Mouse (Mus musculus) layer of hippocampus, postnatal 36 days (tissue): ENCODE results near the gene Cntnap1. TPM values are rescaled to one million over a fixed set of nuclear protein-coding genes. Genes with fewer than 3 reads are reported as not detected.
"Not testable (repeated sequence)": the region's sequence is repeated elsewhere in the genome, so short reads cannot be mapped to it uniquely, and the experiment has no call there.

ENCODE experiments used
- DNase-seq, 2 experiments: peaks; one replicate each; pipeline ENCODE4 v3.0.0; 2022
- total RNA-seq, 2 experiments: library from RNA; stranded (reverse); gene quantifications; 2 replicates each; pipeline ENCODE4 v1.2.3; 2021

Gene Cntnap1
- total RNA-seq = 100 to 1,000 TPM; 168 to 169 TPM

DNA sequence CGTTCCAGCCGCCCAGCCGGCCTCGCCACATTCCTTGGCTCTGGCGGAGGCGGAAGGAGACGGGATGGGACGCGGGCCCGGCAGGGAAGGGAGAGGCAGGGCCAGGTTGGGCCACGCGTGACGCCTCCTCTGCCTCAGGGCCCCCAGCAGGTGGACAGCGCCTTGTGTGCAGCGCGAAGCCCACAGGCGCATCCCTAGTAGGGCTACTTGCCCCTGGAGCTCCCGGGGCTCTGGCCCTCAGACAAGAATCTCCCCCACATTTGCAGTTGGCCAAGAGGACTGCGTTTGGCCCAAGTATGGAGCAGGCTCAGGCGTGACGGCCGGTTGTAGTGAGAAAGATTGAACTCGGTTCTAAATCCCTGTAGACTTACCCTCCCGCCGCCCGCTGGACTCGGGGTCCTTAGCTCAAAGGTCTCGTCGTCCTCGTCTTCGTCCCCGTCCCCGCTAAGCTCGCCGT, at the start of gene Cntnap1:
Gene Cntnap1 (plus strand): TSS at position 170 of the 457 bp plus-strand sequence.
- no peak for DNase-seq

GRCm38 (mm10) chr11:101120545-101121188, 49.7 kb upstream of the Cntnap1 start:
- no peak for DNase-seq

DNA sequence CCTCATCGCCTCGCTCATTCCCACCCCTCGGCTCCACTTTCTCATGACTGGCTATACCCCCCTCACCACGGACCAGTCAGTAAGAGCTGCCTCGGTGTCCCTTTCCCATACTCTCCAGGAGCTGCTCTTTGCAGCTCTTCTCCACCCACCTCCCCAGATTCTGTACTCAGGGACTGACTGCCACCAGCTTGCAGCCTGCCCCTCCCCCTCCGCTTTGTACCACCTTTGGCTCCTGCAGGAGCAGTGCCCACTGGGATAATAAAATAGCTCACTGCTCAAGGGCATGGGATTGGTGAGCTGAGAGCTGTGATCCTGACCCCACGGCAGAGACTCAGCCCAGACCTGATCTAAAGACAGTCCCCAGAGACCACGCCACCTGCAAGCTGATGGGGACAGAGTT, 45.8 kb upstream of the Cntnap1 start:
- not testable (repeated sequence) for DNase-seq

- not testable (repeated sequence) for DNase-seq
These were observed 45.3 kb upstream of the Cntnap1 start for GRCm38 (mm10) chr11:101125008-101125407.

- no peak for DNase-seq
These were observed 43.2 kb upstream of the Cntnap1 start for GRCm38 (mm10) chr11:101127075-101127474.

DNA sequence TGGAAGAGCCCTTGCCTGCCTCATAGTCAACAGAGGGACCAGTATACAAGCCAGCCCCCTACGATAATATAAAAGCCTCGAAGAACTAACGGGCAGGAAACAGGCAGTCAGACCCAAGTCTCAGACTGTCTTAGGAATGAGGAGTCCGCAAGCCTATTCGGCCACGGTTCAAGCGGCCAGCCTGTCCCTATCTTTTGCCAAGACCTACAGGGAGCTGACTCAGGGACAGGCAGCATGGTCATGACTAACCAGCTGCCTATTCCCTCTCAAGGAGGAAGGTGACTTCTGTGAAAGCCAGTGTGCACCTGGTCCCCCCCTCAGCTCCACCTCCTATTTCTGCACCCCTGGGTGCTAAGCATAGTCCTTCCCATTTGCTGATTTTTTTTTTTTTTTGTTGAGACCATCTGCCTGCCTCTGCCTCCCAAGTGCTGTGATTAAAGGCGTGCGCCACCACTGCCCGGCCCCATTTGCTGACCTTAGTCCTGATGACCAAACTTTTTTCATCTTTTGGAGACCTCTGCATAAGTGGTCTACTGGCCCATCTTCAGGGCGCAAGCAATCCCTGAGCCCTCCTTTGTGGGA, 41.2 kb upstream of the Cntnap1 start:
- DNase-seq = no peak

DNA sequence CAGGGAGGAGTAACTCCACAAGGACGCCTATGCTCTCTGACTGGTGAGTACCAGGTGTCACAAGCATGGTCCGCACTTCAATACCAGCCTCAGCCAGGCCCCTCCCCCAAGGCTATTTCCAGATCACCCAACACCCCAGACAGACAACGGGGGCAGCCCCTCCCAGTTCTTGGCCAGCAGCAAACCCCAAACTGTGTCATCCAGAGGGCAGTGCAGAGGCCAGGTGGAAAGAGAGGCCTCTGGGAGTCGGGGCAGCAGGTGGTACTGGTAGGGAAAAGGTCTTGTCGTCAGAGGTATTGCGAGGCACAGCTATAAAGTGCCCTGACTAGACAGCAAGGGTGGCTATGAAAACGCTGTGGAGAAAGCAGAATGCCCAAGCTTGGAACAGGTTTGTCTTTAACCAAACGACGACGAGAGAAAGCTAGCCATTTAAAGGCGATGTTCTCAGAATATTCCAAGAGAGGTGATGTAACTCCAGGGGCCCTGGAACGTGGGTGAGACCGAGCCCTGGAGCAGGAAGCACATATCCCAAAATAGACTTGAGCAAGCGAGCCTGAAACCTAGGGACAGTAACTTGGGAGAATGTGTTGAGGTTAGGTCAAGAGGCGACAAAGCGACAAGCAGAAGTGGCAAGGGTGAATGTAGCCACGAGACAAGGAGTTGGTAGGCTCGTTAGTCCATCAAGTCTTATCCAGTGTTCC, 40.1 kb upstream of the Cntnap1 start:
- DNase-seq = no peak

DNA sequence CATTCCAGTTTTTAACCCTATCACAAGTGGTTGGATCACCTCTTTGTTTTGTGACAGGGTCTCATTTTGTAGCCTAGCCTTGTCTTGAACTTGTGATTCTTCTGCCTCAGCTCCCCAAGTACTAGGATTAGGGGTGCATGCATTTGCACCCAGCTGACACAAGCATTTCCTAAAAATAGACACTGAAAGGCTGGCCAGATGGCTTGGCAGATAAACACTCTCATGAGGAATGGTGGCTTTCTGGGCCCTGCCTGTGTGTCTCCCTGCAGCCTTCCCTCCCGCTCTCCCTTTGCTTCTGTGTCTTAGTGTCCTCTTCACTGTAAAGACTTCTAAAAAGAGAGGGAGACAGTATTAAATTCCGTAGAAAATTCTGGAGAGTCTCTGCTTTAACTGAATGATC, 39.1 kb upstream of the Cntnap1 start:
- DNase-seq = no peak

- DNase-seq = no peak
These were observed 38.6 kb upstream of the Cntnap1 start for GRCm38 (mm10) chr11:101131701-101132100.

GRCm38 (mm10) chr11:101133037-101133436, 37.3 kb upstream of the Cntnap1 start:
- no peak for DNase-seq

DNA sequence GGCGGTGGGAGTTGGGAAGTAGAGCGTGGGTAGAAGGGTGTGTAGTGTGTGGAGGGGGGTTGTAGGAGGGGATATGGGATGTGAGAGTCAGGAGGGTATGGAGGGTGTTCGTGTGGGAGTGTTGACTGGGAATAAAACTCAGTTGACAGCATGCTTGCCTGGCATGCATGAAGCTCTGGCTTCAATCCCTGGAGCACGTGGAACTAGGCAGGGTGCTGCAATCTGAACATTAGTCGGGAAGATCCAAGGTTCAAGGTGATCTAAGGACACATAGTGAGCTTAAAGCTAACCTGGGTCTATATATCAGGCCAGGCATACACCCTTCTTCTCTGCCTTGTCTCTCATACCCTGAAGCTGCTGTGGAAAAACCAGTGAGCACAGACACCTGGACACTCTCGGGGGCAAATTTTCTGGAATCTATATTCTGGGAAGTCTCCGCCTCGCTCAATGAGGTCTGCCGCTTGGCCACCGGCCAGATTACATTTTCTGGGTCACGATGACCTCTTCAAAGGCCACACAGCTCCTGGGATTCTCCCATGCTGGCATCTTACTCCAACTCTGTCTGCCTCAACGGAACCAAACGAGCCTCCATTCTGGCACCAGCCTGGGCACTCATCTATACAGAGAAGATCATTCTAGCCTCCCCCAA, 36.0 kb upstream of the Cntnap1 start:
- DNase-seq = no peak

DNA sequence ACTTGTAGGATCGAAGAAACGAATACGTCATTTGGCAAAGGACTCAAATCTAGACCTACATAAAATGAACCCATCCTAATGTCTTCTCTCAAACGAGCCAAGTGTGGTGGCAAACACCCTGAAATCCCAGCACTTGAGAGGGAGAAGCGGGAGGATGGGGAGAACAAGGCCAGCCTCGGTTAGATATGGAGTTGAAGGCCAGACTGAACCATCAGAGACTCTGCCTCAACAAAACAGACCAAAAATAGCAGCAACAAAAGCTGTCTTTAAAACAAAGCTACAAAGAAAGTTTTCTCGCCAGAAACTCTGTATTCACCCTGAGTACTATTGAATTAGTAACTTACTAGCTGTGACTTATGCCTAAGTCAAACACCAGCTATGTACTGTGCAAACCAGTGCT, 33.3 kb upstream of the Cntnap1 start:
- DNase-seq = no peak

DNA sequence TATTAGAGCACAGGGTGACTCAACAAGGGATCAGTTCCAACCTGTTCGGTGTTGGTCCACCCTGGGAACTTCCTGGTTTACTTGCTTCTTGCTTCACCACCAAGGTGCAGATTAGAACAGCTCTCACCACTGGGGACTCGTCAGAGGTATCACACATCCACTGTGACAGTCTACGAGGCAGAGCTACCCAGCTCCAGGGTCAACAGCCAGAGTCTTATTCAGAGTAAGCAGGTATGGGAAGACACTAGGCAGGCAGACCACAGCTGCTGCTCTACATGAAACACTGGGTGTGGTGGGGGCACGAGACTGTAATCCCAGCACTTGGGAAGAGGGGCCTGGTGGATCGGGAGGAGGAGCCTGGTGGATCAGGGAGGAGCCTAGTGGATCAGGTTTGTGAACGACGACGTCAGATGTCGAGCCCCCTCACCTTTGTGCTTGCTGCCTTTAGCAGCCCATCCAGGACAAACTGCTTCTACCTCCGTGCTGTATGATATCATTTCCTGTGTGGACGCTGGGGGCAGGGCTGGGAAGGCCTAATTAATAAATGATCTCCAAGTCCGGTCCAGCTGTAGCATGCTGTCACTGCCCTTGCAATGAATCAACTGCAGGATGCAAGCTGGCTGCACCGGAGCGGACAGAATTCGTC, 31.7 kb upstream of the Cntnap1 start:
- DNase-seq = no peak

GRCm38 (mm10) chr11:101140164-101140819, 30.0 kb upstream of the Cntnap1 start:
- DNase-seq = no peak

- DNase-seq = no peak
These were observed 29.2 kb upstream of the Cntnap1 start for GRCm38 (mm10) chr11:101141088-101141487.

DNA sequence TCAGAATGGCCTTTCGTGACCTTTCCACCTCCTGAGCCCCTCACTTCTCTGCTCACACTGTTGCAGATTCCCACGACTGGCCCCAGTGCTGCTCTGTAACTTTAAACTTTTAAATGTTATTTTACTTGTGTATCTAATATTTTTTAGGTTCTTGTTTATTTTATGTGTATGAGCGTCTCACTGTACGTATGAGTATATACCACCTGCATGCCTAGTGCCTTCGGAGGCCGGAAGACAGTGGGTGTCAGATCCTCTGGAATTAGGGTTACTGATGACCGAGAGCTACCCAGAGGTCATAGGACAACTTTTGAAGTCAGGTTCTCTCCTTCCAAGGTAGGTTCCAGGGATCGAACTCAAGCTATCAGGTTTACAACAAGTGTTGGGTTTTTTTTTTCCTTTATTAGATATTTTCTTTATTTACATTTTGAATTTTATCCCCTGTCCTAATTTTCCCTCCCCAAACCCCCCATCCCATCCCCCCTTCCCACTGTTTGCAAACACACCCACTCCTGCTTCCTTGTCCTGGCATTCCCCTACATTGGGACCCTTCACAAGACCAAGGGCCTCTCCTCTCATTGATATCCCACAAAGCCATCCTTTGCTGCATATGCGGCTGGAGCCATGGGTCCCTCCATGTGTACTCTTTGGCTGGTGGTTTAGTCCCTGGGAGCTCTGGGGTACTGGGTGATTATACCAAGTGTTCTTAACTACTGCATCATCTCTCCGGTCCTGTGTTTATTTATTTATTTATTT, 27.9 kb upstream of the Cntnap1 start:
- no peak for DNase-seq

GRCm38 (mm10) chr11:101143338-101144225, 26.7 kb upstream of the Cntnap1 start:
- peak in 1 of 2 experiments; percentile 38 for DNase-seq

GRCm38 (mm10) chr11:101146377-101146776, 23.9 kb upstream of the Cntnap1 start:
- DNase-seq = no peak

DNA sequence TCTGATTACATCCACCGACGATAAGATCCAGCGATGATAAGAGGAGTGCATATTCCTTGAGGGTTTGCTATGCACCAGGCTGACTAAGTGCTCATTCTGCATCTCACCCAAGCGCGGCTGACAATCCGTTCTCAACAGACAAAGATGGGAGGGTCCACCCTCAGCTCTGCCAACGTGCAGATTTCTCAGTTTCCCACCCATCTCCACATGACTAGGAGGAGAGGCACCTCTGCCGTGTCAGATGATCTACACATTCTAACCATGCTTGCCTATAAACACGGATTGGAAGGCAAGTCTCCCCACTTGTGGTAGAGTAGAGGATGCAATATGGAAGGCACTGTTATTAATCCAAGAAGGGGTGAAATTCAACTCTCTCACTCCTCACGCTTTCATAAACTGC, 21.6 kb upstream of the Cntnap1 start:
- no peak for DNase-seq
